Mouse (Mus musculus): ENCODE measurements around the gene Prkaa2. TPM values are rescaled to one million over a fixed set of nuclear protein-coding genes. Genes with fewer than 3 reads are reported as not detected.

Prkaa2 gene
- total and polyA plus RNA-seq, 3 experiments, result 21.6 to 84.3 (median 76.5) TPM

- no peaks in the 10 kb centered on the region for H3K27me3 ChIP-seq (ENCODE audit: control insufficient read depth, insufficient read depth, low read length)
- DNase-seq, result no peak
- no peak overlapping the region for H3K27ac ChIP-seq
- H3K4me1 ChIP-seq (ENCODE audit: control insufficient read depth, insufficient read depth, low read length), result no peaks in the 10 kb centered on the region
- no peaks in the 10 kb centered on the region for H3K79me2 ChIP-seq (replicated peaks; ENCODE audit: control insufficient read depth, insufficient read depth, low read length)
- intact Hi-C loops (cut with DNase I), result no loop called here
- no peaks in the 10 kb centered on the region for H3K36me3 ChIP-seq (ENCODE audit: control insufficient read depth, insufficient read depth, low read length)
- WGBS, result 86% methylated on average over 3 of the region's 3 CpGs
- H3K4me3 ChIP-seq, result no peak overlapping the region
- TF ChIP-seq EP300 (IDR thresholded peaks at IDR 0.05; ENCODE audit: insufficient read depth, low read depth, low read length), result no peak
- TF ChIP-seq POLR2A (IDR thresholded peaks at IDR 0.05; ENCODE audit: insufficient read depth, low read depth, low read length), result no peak
- no peak overlapping the region for H3K9ac ChIP-seq (ENCODE audit: low read depth, low read length)
Measured at GRCm38 (mm10) chr4:104992271-104992670, 117.4 kb downstream of the Prkaa2 start.

- DNase-seq, result no peak
- no peak overlapping the region for H3K27ac ChIP-seq
- TF ChIP-seq CTCF (IDR thresholded peaks at IDR 0.05), result no peak
- TF ChIP-seq EP300 (IDR thresholded peaks at IDR 0.05; ENCODE audit: insufficient read depth, low read depth, low read length), result no peak
Measured at GRCm38 (mm10) chr4:104990686-104991085, 119.0 kb downstream of the Prkaa2 start.

GRCm38 (mm10) chr4:104990016-104990415 lies 119.7 kb downstream of the Prkaa2 start:
- peak; percentile 17 to 38 for DNase-seq
- H3K79me2 ChIP-seq (replicated peaks; ENCODE audit: control insufficient read depth, insufficient read depth, low read length), result no peaks in the 10 kb centered on the region
- H3K9ac ChIP-seq (ENCODE audit: low read depth, low read length), result no peak overlapping the region
- no peaks in the 10 kb centered on the region for H3K4me1 ChIP-seq (ENCODE audit: control insufficient read depth, insufficient read depth, low read length)
- H3K36me3 ChIP-seq (ENCODE audit: control insufficient read depth, insufficient read depth, low read length), result no peaks in the 10 kb centered on the region
- H3K4me3 ChIP-seq, result no peak overlapping the region
- H3K27ac ChIP-seq, result no peak overlapping the region
- intact Hi-C loops (cut with DNase I), result no loop called here
- TF ChIP-seq CTCF (IDR thresholded peaks at IDR 0.05), result no peak
- TF ChIP-seq POLR2A (IDR thresholded peaks at IDR 0.05; ENCODE audit: insufficient read depth, low read depth, low read length), result no peak
- TF ChIP-seq EP300 (IDR thresholded peaks at IDR 0.05; ENCODE audit: insufficient read depth, low read depth, low read length), result no peak
- H3K27me3 ChIP-seq (ENCODE audit: control insufficient read depth, insufficient read depth, low read length), result no peaks in the 10 kb centered on the region
- WGBS, result 38% methylated on average over 6 of the region's 6 CpGs

More at GRCm38 (mm10) chr4:104990686-104991085, 119.0 kb downstream of the Prkaa2 start:
- WGBS, result 35% methylated on average over 3 of the region's 3 CpGs
- intact Hi-C loops (cut with DNase I), result no loop called here
- Histone ChIP-seq H3K4me1 (ENCODE audit: control insufficient read depth, insufficient read depth, low read length) (no peaks in the 10 kb centered on the region), H3K4me3 (no peak overlapping the region), H3K9ac (ENCODE audit: low read depth, low read length) (no peak overlapping the region), H3K27me3 (ENCODE audit: control insufficient read depth, insufficient read depth, low read length) (no peaks in the 10 kb centered on the region), H3K79me2 (replicated peaks; ENCODE audit: control insufficient read depth, insufficient read depth, low read length) (no peaks in the 10 kb centered on the region), H3K36me3 (ENCODE audit: control insufficient read depth, insufficient read depth, low read length) (no peaks in the 10 kb centered on the region)

GRCm38 (mm10) chr4:104988709-104989108 lies 121.0 kb downstream of the Prkaa2 start:
- H3K9ac ChIP-seq (ENCODE audit: low read depth, low read length), result no peak overlapping the region
- DNase-seq, result no peak

GRCm38 (mm10) chr4:104988102-104988501 lies 121.6 kb downstream of the Prkaa2 start:
- Histone ChIP-seq H3K36me3 (ENCODE audit: control insufficient read depth, insufficient read depth, low read length) (no peaks in the 10 kb centered on the region), H3K9ac (ENCODE audit: low read depth, low read length) (no peak overlapping the region), H3K4me3 (no peak overlapping the region), H3K27me3 (ENCODE audit: control insufficient read depth, insufficient read depth, low read length) (no peaks in the 10 kb centered on the region), H3K4me1 (ENCODE audit: control insufficient read depth, insufficient read depth, low read length) (no peaks in the 10 kb centered on the region), H3K79me2 (replicated peaks; ENCODE audit: control insufficient read depth, insufficient read depth, low read length) (no peaks in the 10 kb centered on the region), H3K27ac (no peak overlapping the region)
- no peak for DNase-seq
- intact Hi-C loops (cut with DNase I), result no loop called here
- TF ChIP-seq EP300 (IDR thresholded peaks at IDR 0.05; ENCODE audit: insufficient read depth, low read depth, low read length) (no peak), POLR2A (IDR thresholded peaks at IDR 0.05; ENCODE audit: insufficient read depth, low read depth, low read length) (no peak), CTCF (IDR thresholded peaks at IDR 0.05) (no peak)
- 67% methylated on average over 5 of the region's 5 CpGs for WGBS

More at GRCm38 (mm10) chr4:104988709-104989108, 121.0 kb downstream of the Prkaa2 start:
- TF ChIP-seq POLR2A (IDR thresholded peaks at IDR 0.05; ENCODE audit: insufficient read depth, low read depth, low read length), result no peak
- no peak for TF ChIP-seq EP300 (IDR thresholded peaks at IDR 0.05; ENCODE audit: insufficient read depth, low read depth, low read length)
- Histone ChIP-seq H3K27ac (no peak overlapping the region), H3K79me2 (replicated peaks; ENCODE audit: control insufficient read depth, insufficient read depth, low read length) (no peaks in the 10 kb centered on the region), H3K4me1 (ENCODE audit: control insufficient read depth, insufficient read depth, low read length) (no peaks in the 10 kb centered on the region), H3K4me3 (no peak overlapping the region), H3K27me3 (ENCODE audit: control insufficient read depth, insufficient read depth, low read length) (no peaks in the 10 kb centered on the region), H3K36me3 (ENCODE audit: control insufficient read depth, insufficient read depth, low read length) (no peaks in the 10 kb centered on the region)
- intact Hi-C loops (cut with DNase I), result no loop called here
- 77% methylated on average over 7 of the region's 7 CpGs for WGBS

GRCm38 (mm10) chr4:104987631-104988030 lies 122.1 kb downstream of the Prkaa2 start:
- no peaks in the 10 kb centered on the region for H3K36me3 ChIP-seq (ENCODE audit: control insufficient read depth, insufficient read depth, low read length)
- TF ChIP-seq CTCF (IDR thresholded peaks at IDR 0.05) (no peak), EP300 (IDR thresholded peaks at IDR 0.05; ENCODE audit: insufficient read depth, low read depth, low read length) (no peak), POLR2A (IDR thresholded peaks at IDR 0.05; ENCODE audit: insufficient read depth, low read depth, low read length) (no peak)
- H3K9ac ChIP-seq (ENCODE audit: low read depth, low read length), result no peak overlapping the region
- 50% methylated on average over 7 of the region's 7 CpGs for WGBS
- intact Hi-C loops (cut with DNase I), result no loop called here
- H3K27ac ChIP-seq, result no peak overlapping the region
- no peaks in the 10 kb centered on the region for H3K27me3 ChIP-seq (ENCODE audit: control insufficient read depth, insufficient read depth, low read length)
- no peak overlapping the region for H3K4me3 ChIP-seq
- no peaks in the 10 kb centered on the region for H3K79me2 ChIP-seq (replicated peaks; ENCODE audit: control insufficient read depth, insufficient read depth, low read length)
- no peaks in the 10 kb centered on the region for H3K4me1 ChIP-seq (ENCODE audit: control insufficient read depth, insufficient read depth, low read length)
- DNase-seq, result no peak

All from heart, adult 2 months (tissue).